Mouse (Mus musculus): ENCODE data around the gene Nbdy. TPM values are rescaled to one million over a fixed set of nuclear protein-coding genes. Genes with fewer than 3 reads are reported as not detected.

Nbdy gene
- polyA plus RNA-seq, 1 experiment from 2014 or later: 115 TPM

Other genes with a start within 250 kb of the Nbdy start
- 19.6 and 20.3 TPM in 2 replicates for gene Ubqln2, start 225.4 kb upstream of the Nbdy start, polyA plus RNA-seq (2015; fragmentation: Nextera tagmentation; extraction: Ambion mirVana)
- not detected in 2 replicates for gene Cypt3, start 165.0 kb upstream of the Nbdy start, polyA plus RNA-seq (2015; fragmentation: Nextera tagmentation; extraction: Ambion mirVana)
- 8.6 and 9.4 TPM in 2 replicates for gene Kctd12b, start 27.2 kb upstream of the Nbdy start, polyA plus RNA-seq (2015; fragmentation: Nextera tagmentation; extraction: Ambion mirVana)
- 16.6 and 18.9 TPM in 2 replicates for gene Spin2c, start 108.6 kb downstream of the Nbdy start, polyA plus RNA-seq (2015; fragmentation: Nextera tagmentation; extraction: Ambion mirVana)